Mouse (Mus musculus): ENCODE results near the gene Mtif2. TPM values are rescaled to one million over a fixed set of nuclear protein-coding genes. Genes with fewer than 3 reads are reported as not detected.

Gene Mtif2
- polyA plus RNA-seq, 1 experiment: 11.1 TPM

GRCm38 (mm10) chr11:29549425-29549778, 23.2 kb downstream of the Mtif2 start:
- no peak for DNase-seq (ENCODE audit: low read depth)

- DNase-seq (ENCODE audit: low read depth): no peak
Observed at GRCm38 (mm10) chr11:29560452-29560851, 34.2 kb downstream of the Mtif2 start.

GRCm38 (mm10) chr11:29560990-29561389, 34.8 kb downstream of the Mtif2 start:
- no peak for DNase-seq (ENCODE audit: low read depth)

GRCm38 (mm10) chr11:29563406-29563805, 37.2 kb downstream of the Mtif2 start:
- no peak for DNase-seq (ENCODE audit: low read depth)

- DNase-seq (ENCODE audit: low read depth): no peak
Observed at GRCm38 (mm10) chr11:29571536-29571935, 45.3 kb downstream of the Mtif2 start.

- no peak for DNase-seq (ENCODE audit: low read depth)
Observed at GRCm38 (mm10) chr11:29572656-29573055, 46.4 kb downstream of the Mtif2 start.

GRCm38 (mm10) chr11:29579610-29580009, 53.4 kb downstream of the Mtif2 start:
- DNase-seq (ENCODE audit: low read depth): no peak

Other genes with a start within 250 kb of the Mtif2 start
- gene Ccdc88a, start 152.8 kb upstream of the Mtif2 start, polyA plus RNA-seq (2012; rRNA removed): 1.4 and 1.6 TPM in 2 replicates
- gene Prorsd1, start 11.4 kb upstream of the Mtif2 start, polyA plus RNA-seq (2012; rRNA removed): 3.8 and 6.8 TPM in 2 replicates
- gene Clhc1, start 21.5 kb downstream of the Mtif2 start, polyA plus RNA-seq (2012; rRNA removed): 0.15 and 0.32 TPM in 2 replicates
- 196 and 207 TPM in 2 replicates for gene Rps27a, start 21.7 kb downstream of the Mtif2 start, polyA plus RNA-seq (2012; rRNA removed)
- gene Rtn4, start 166.5 kb downstream of the Mtif2 start, polyA plus RNA-seq (2012; rRNA removed): 90.4 and 110 TPM in 2 replicates

Measured in gonadal fat pad, adult 2 months (tissue).